Mouse (Mus musculus) liver, embryonic 16.5 days (tissue): Measurements from ENCODE around the gene Sipa1l2. TPM values are rescaled to one million over a fixed set of nuclear protein-coding genes. Genes with fewer than 3 reads are reported as not detected.
A peak's percentile ranks its signal among the peaks of the same experiment; 100 is the strongest.

Source experiments
- ATAC-seq: fragments of 200-750 bp; cut with Nextera tagmentation; 2 replicates; pipeline ENCODE4 v1.8.0; 2017; ENCODE audit warnings: low read depth, mild to moderate bottlenecking, moderate number of reproducible peaks, moderate library complexity
- H3K27ac ChIP-seq: fragments of 300-500 bp; sonication (generic); 2 replicates; pipeline ENCODE4 v1.5.1; 2014; ENCODE audit warnings: mild to moderate bottlenecking, low read length
- H3K27me3 ChIP-seq: fragments of 300-500 bp; sonication (generic); 2 replicates; pipeline ENCODE4 v1.6.1; 2014; ENCODE audit warnings: low read depth, low read length, mixed read lengths; ENCODE audit not compliant: control insufficient read depth, insufficient read depth
- H3K36me3 ChIP-seq: fragments of 300-500 bp; sonication (generic); 2 replicates; pipeline ENCODE4 v1.6.1; 2014; ENCODE audit warnings: mild to moderate bottlenecking; ENCODE audit not compliant: control insufficient read depth, insufficient read depth
- H3K4me1 ChIP-seq: fragments of 300-500 bp; sonication (generic); 2 replicates; pipeline ENCODE4 v1.6.1; 2014; ENCODE audit warnings: low read depth, low read length, mixed read lengths; ENCODE audit not compliant: control insufficient read depth
- H3K4me2 ChIP-seq: fragments of 300-500 bp; sonication (generic); 2 replicates; pipeline ENCODE4 v1.6.1; 2014; ENCODE audit warnings: low read depth, low read length, mixed read lengths
- H3K4me3 ChIP-seq: fragments of 300-500 bp; sonication (generic); 2 replicates; pipeline ENCODE4 v1.5.1; 2014; ENCODE audit warnings: low read depth, mild to moderate bottlenecking, low read length
- H3K9ac ChIP-seq: fragments of 300-500 bp; sonication (generic); 2 replicates; pipeline ENCODE4 v1.6.1; 2014; ENCODE audit warnings: low read depth, low read length
- H3K9me3 ChIP-seq: fragments of 300-500 bp; sonication (generic); replicated peaks from 2 replicates; pipeline ENCODE4 v1.6.1; 2016; ENCODE audit warnings: low read length; ENCODE audit not compliant: control insufficient read depth
- WGBS: fragments of 180-500 bp; shearing (Covaris S2); extraction: QIAGEN DNeasy Blood & Tissue Kit; methylation state at CpG from one replicate; pipeline ENCODE4 v1.1.7; 2014; ENCODE audit not compliant: insufficient replicate concordance; 5-methylcytosine and 5-hydroxymethylcytosine counted together
- polyA plus RNA-seq: library from polyadenylated mRNA; unstranded; fragments of >200 nt; fragmentation: Nextera tagmentation; extraction: Ambion mirVana; gene quantifications from 2 replicates; pipeline ENCODE4 v1.2.1, GENCODE M21; 2015

The Sipa1l2 gene
- polyA plus RNA-seq, 1 experiment from 2014 or later = 1.1 TPM

DNA sequence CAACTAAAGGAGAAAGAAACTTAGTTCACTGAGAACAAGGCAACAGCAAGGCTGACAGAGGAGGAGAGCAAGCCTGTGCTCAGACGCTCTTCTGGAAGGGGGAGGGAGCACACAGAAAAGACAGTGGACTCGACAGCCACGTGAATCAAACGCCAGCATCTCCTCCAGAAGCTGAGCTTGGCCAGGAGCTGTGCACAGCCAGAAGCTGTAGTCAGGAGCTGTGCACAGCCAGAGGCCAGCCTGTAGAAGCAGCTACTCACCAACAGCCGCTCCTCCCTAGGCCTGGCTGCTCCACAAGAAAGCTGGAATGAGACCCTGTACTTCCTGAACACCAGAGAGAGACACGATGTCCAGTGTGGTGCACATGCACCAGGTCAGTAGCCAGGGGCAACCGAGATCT, 37.4 kb downstream of the Sipa1l2 start:
- WGBS = 34% methylated on average over 7 of the region's 7 CpGs
- no peaks in the 10 kb centered on the region for H3K27me3 ChIP-seq
- peaks cover 5% of the 10 kb centered on the region; the same call in 1 of the 2 replicates for H3K4me1 ChIP-seq
- H3K27ac ChIP-seq = no peak overlapping the region
- H3K4me3 ChIP-seq = no peak overlapping the region
- H3K4me2 ChIP-seq = no peak overlapping the region
- H3K9ac ChIP-seq = no peak overlapping the region
- no peaks in the 10 kb centered on the region for H3K9me3 ChIP-seq
- H3K36me3 ChIP-seq = no peaks in the 10 kb centered on the region
- ATAC-seq = no peak

DNA sequence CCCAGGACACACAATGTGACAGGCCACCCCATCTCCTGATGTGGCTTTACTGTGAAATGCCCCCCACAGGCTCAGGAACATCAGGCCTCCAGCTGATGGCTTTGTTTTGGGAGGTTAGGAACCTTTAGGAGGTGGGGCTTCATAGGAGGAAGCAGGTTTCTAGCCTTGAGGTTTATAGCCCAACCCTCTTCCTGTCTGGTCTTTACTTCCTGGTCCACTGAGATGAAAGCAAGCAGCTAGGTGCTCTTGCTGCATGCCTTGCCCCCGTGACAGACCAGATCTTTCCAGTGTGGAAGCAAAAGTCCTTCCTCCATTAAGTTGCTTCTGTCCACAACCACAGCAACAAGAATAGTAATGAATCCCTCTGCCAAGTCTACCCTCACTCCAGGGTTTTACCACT, 38.0 kb downstream of the Sipa1l2 start:
- Histone ChIP-seq H3K9me3 (no peaks in the 10 kb centered on the region), H3K36me3 (no peaks in the 10 kb centered on the region), H3K4me2 (no peak overlapping the region), H3K9ac (no peak overlapping the region), H3K4me1 (peaks cover 5% of the 10 kb centered on the region; the same call in 1 of the 2 replicates), H3K27me3 (no peaks in the 10 kb centered on the region), H3K27ac (no peak overlapping the region), H3K4me3 (no peak overlapping the region)
- no peak for ATAC-seq
- WGBS = 13% methylated on average over 1 of the region's 1 CpGs

DNA sequence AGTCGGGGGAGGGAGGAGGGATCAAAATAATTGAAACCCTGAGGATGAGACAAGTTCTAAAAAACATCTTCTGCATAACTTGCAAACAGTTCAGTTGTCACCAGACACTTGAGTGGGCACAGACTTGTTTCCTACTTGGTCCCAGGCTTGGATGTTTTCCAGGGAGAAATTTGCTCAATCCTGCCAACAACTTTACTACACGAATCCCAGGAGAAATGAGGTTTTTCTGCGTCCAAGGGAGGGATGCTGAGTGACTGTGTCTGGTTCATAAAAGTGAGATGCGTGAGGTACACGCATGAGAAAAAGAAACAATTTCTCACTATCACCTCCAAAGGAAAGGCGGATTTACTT, 38.5 kb downstream of the Sipa1l2 start:
- no peaks in the 10 kb centered on the region for H3K36me3 ChIP-seq
- H3K9ac ChIP-seq = no peak overlapping the region
- no peak overlapping the region for H3K4me2 ChIP-seq
- no peaks in the 10 kb centered on the region for H3K27me3 ChIP-seq
- H3K9me3 ChIP-seq = no peaks in the 10 kb centered on the region
- WGBS = 51% methylated on average over 6 of the region's 6 CpGs
- no peak overlapping the region for H3K4me3 ChIP-seq
- H3K4me1 ChIP-seq = peaks cover 5% of the 10 kb centered on the region; the same call in 1 of the 2 replicates
- ATAC-seq = no peak
- H3K27ac ChIP-seq = no peak overlapping the region

DNA sequence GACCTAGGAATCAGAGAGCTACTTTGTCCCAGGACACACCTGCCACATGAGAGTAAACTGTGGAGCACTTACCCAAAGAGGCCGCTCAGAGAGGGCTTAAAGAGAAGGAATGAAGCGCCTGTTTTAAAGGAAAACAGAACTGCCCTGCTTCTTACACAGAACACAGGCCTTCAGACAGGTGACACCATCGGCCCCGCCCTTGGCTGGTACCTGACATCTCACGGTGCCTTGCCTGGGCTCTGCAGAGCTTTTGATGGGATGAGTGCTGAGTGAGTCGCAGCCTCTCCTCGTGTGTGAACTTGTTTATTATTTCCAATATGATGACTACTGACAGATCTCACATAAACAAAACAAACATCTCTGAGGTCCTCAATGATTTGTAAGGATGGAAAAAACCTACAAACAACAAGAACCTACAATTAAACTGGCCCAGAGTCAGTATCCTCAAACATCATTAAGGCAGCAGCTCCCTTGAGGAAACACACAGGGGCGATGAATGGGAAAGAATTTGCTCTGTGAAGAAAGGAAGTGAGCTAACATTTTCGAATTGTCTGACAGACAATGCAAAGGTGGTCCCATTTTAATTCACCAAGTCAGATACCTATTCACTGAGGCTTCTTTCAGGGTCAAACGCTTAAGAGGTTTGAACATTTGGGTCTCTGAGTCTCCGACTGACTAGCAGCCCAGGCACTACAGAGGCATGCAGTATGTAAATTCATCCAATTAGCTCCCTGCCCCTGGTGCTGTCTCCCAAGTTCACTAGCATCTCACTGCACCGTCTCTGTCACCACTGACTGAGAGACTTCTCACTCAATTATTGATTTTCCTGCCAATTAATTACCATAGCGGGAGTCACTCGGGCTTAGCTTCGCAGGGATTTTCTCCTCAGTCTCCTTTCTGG, 39.2 kb downstream of the Sipa1l2 start:
- Histone ChIP-seq H3K9me3 (no peaks in the 10 kb centered on the region), H3K9ac (no peak overlapping the region), H3K4me2 (no peak overlapping the region), H3K27me3 (no peaks in the 10 kb centered on the region), H3K4me1 (peaks cover 5% of the 10 kb centered on the region; the same call in 1 of the 2 replicates), H3K27ac (no peak overlapping the region), H3K4me3 (no peak overlapping the region), H3K36me3 (no peaks in the 10 kb centered on the region)
- WGBS = 57% methylated on average over 15 of the region's 15 CpGs
- ATAC-seq = no peak

DNA sequence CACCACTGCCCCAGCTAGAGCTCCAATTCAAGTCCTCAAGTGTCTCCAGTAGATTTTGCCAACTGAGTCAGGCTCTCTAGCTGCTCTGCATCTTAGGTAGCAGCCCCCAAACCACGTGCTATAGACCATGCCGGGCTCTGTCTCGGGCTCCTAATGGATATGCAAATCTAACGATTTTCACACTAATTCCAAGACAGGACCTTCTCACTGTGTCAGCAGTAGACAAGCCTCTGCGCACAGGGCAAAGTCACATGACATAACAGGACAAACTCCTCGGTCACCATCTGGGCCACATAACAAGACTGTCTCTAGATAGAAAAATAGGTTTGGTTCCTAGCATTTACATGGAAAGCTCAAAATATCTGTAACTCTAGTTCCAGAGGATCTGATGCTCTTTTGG, 40.6 kb downstream of the Sipa1l2 start:
- Histone ChIP-seq H3K36me3 (no peaks in the 10 kb centered on the region), H3K4me3 (no peak overlapping the region), H3K27me3 (no peaks in the 10 kb centered on the region), H3K27ac (no peak overlapping the region), H3K9ac (no peak overlapping the region), H3K4me2 (no peak overlapping the region), H3K4me1 (peaks cover 5% of the 10 kb centered on the region; the same call in 1 of the 2 replicates), H3K9me3 (no peaks in the 10 kb centered on the region)
- no peak for ATAC-seq
- WGBS = 56% methylated on average over 6 of the region's 6 CpGs

DNA sequence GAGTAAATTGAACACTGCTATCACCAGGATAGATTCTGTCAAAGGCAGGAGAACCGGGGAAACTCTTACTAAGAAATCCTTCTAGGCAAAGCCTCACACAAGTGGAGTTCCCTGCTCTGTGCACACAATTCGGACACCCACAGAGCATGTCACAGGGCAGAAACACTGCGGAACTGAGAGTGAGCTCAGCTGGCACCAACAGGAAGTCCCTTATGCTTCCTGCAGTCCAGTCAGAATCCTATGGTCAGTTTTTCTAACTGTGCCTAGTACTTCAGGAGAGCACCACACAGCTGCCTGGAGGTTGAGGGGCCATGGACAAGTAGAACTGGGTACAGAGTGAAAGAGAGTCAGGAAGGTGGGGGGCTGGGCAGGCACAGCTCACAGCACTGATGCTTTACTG, 41.7 kb downstream of the Sipa1l2 start:
- Histone ChIP-seq H3K9ac (no peak overlapping the region), H3K36me3 (no peaks in the 10 kb centered on the region), H3K4me2 (no peak overlapping the region), H3K27me3 (no peaks in the 10 kb centered on the region), H3K4me1 (peaks cover 5% of the 10 kb centered on the region; the same call in 1 of the 2 replicates), H3K9me3 (no peaks in the 10 kb centered on the region), H3K4me3 (no peak overlapping the region), H3K27ac (no peak overlapping the region)
- ATAC-seq = 0 out of 2 replicates have a peak, but pooled peaks have one; percentile 7
- 32% methylated on average over 3 of the region's 3 CpGs for WGBS

DNA sequence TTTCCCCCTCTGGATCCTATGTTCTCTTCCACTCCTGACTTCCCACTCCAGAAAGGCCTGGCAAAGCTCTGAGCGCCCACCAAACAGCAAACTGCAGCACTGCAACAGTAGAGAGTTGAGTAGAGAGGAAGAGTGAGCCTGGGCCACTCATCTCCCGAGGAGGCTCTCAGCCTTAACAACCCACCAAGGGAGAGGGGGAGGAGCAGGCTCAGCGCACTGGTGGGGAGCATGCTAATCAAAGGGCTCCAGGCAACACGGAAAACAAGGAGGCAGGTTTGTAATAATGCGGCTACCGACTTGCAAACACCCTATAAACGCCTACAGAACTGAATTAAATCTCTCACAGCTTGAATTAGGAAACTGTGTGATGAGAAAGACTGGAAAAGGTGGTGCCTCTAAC, 42.6 kb downstream of the Sipa1l2 start:
- no peak for ATAC-seq
- no peaks in the 10 kb centered on the region for H3K9me3 ChIP-seq
- H3K4me2 ChIP-seq = no peak overlapping the region
- no peak overlapping the region for H3K27ac ChIP-seq
- no peaks in the 10 kb centered on the region; the same call in 1 of the 2 replicates for H3K4me1 ChIP-seq
- H3K36me3 ChIP-seq = no peaks in the 10 kb centered on the region
- H3K27me3 ChIP-seq = no peaks in the 10 kb centered on the region
- no peak overlapping the region for H3K9ac ChIP-seq
- H3K4me3 ChIP-seq = no peak overlapping the region
- WGBS = 16% methylated on average over 7 of the region's 7 CpGs

DNA sequence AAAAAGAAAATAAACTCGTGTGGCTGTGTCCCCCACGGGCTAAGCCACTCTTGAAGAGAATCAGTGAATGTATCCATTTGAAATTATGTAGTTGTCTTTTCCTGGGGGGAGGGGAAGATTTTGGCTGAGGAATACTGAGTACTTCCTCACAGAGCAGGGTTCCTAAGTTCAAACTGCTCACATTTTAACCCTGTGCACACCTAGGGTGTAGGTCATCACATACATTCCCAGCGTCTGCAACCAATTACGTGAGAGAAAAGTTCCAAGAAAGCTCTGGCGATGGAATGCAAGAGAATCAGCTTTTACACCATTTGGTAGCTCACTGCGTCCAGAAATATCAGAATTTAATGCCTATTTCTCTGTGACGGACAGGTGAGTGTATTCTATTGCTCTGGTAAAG, 43.0 kb downstream of the Sipa1l2 start:
- Histone ChIP-seq H3K27ac (no peak overlapping the region), H3K4me1 (no peaks in the 10 kb centered on the region; the same call in 1 of the 2 replicates), H3K9ac (no peak overlapping the region), H3K27me3 (no peaks in the 10 kb centered on the region), H3K4me2 (no peak overlapping the region), H3K4me3 (no peak overlapping the region), H3K36me3 (no peaks in the 10 kb centered on the region), H3K9me3 (no peaks in the 10 kb centered on the region)
- WGBS = 52% methylated on average over 7 of the region's 7 CpGs
- ATAC-seq = no peak

DNA sequence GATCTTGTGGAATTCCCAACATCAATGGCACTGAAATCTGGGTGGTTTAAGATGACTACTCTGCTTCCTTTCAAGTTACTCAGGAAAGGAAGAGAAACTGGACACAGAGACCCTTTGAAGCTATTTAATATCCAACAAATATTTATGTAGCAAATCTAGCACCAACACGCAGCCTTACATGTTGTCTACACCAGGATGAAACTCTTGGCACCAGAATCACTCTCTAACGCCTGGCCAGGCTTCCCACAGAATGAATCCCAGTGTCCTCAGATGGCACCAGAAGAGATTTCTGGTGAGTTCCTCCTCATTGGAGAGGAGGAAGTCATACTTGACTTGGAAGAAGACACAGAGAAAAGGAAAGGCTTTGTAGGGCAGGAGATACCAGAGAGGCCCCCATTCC, 45.1 kb downstream of the Sipa1l2 start:
- H3K4me2 ChIP-seq = no peak overlapping the region
- H3K9ac ChIP-seq = no peak overlapping the region
- H3K27me3 ChIP-seq = no peaks in the 10 kb centered on the region
- WGBS = 58% methylated on average over 2 of the region's 2 CpGs
- H3K36me3 ChIP-seq = no peaks in the 10 kb centered on the region
- no peak for ATAC-seq
- no peak overlapping the region for H3K4me3 ChIP-seq
- no peaks in the 10 kb centered on the region for H3K9me3 ChIP-seq
- no peak overlapping the region for H3K27ac ChIP-seq
- no peaks in the 10 kb centered on the region; the same call in 1 of the 2 replicates for H3K4me1 ChIP-seq
